Mouse (Mus musculus) c-Kit-positive CD71-negative TER-119-negative erythroid progenitor cells, embryonic 14.5 days (primary cell): ENCODE measurements around the gene Chrm3.

Experiments
- DNase-seq: peaks from one replicate; pipeline ENCODE4 v3.0.0-alpha.2; 2013; ENCODE audit warnings: low read depth

Chrm3 gene

GRCm38 (mm10) chr13:9895045-9895625, 465.5 kb downstream of the Chrm3 start:
- no peak for DNase-seq

GRCm38 (mm10) chr13:9891088-9891487, 469.6 kb downstream of the Chrm3 start:
- DNase-seq, result no peak

GRCm38 (mm10) chr13:9890460-9890859, 470.2 kb downstream of the Chrm3 start:
- DNase-seq, result no peak

GRCm38 (mm10) chr13:9889954-9890353, 470.7 kb downstream of the Chrm3 start:
- DNase-seq, result no peak

- no peak for DNase-seq
Measured at GRCm38 (mm10) chr13:9888284-9888683, 472.4 kb downstream of the Chrm3 start.

- DNase-seq, result no peak
Measured at GRCm38 (mm10) chr13:9887261-9887660, 473.4 kb downstream of the Chrm3 start.

GRCm38 (mm10) chr13:9886465-9887135, 474.0 kb downstream of the Chrm3 start:
- DNase-seq, result no peak

GRCm38 (mm10) chr13:9882362-9883282, 478.0 kb downstream of the Chrm3 start:
- DNase-seq, result peak; percentile 40

GRCm38 (mm10) chr13:9881930-9882329, 478.7 kb downstream of the Chrm3 start:
- DNase-seq, result no peak

- DNase-seq, result no peak
Measured at GRCm38 (mm10) chr13:9880401-9880800, 480.2 kb downstream of the Chrm3 start.

- DNase-seq, result no peak
Measured at GRCm38 (mm10) chr13:9878596-9879010, 482.0 kb downstream of the Chrm3 start.

GRCm38 (mm10) chr13:9873377-9873776, 487.3 kb downstream of the Chrm3 start:
- peak; percentile 22 for DNase-seq

- DNase-seq, result no peak
Measured at GRCm38 (mm10) chr13:9866161-9866560, 494.5 kb downstream of the Chrm3 start.

GRCm38 (mm10) chr13:9847515-9847914, 513.1 kb downstream of the Chrm3 start:
- no peak for DNase-seq

GRCm38 (mm10) chr13:9846543-9847434, 513.9 kb downstream of the Chrm3 start:
- peak; percentile 23 for DNase-seq

- peak; percentile 34 for DNase-seq
Measured at GRCm38 (mm10) chr13:9834146-9834679, 526.4 kb downstream of the Chrm3 start.

- DNase-seq, result no peak
Measured at GRCm38 (mm10) chr13:9826227-9826626, 534.4 kb downstream of the Chrm3 start.
